Mouse (Mus musculus) megakaryocyte, embryonic 14.5 days (primary cell): ENCODE data around the gene Fhl2. TPM values are rescaled to one million over a fixed set of nuclear protein-coding genes. Genes with fewer than 3 reads are reported as not detected.

ENCODE experiments used
- H3K27me3 ChIP-seq: replicated peaks from 2 replicates; pipeline ENCODE3; 2012; ENCODE audit warnings: inconsistent platforms
- H3K36me3 ChIP-seq: replicated peaks from 2 replicates; pipeline ENCODE3; 2012; ENCODE audit warnings: low read length, inconsistent platforms, mixed read lengths
- H3K4me1 ChIP-seq: 2 replicates; pipeline ENCODE4 v1.6.1; 2012; ENCODE audit warnings: inconsistent platforms
- H3K4me3 ChIP-seq: replicated peaks from 2 replicates; pipeline ENCODE3; 2012; ENCODE audit warnings: moderate library complexity, mild to moderate bottlenecking, inconsistent platforms
- H3K9me3 ChIP-seq: 2 replicates; pipeline ENCODE4 v1.6.1; 2012; ENCODE audit warnings: inconsistent platforms
- FLI1 ChIP-seq: IDR thresholded peaks from 2 replicates; pipeline ENCODE4 v1.6.1; 2012; ENCODE audit warnings: low read length, inconsistent platforms, mixed read lengths
- GATA1 ChIP-seq: IDR thresholded peaks from 3 replicates; pipeline ENCODE4 v1.6.1; 2012; ENCODE audit warnings: mixed read lengths, low read length, inconsistent platforms, borderline replicate concordance
- polyA plus RNA-seq: library from polyadenylated mRNA; stranded (reverse); fragments of >175 nt; gene quantifications from 2 replicates; pipeline ENCODE4 v1.2.3, GENCODE M21; 2012; ENCODE audit warnings: low replicate concordance; ENCODE audit not compliant: insufficient read depth

Fhl2 gene
- polyA plus RNA-seq, 1 experiment = 0.56 TPM

- Histone ChIP-seq H3K9me3 (no peaks in the 10 kb centered on the region), H3K27me3 (no peaks in the 10 kb centered on the region), H3K4me3 (no peak overlapping the region), H3K36me3 (peaks cover 15% of the 10 kb centered on the region), H3K4me1 (peaks cover 38% of the 10 kb centered on the region)
- TF ChIP-seq GATA1 (no peak), FLI1 (no peak)
Measured at GRCm38 (mm10) chr1:43094206-43094605, 102.6 kb downstream of the Fhl2 start.

DNA sequence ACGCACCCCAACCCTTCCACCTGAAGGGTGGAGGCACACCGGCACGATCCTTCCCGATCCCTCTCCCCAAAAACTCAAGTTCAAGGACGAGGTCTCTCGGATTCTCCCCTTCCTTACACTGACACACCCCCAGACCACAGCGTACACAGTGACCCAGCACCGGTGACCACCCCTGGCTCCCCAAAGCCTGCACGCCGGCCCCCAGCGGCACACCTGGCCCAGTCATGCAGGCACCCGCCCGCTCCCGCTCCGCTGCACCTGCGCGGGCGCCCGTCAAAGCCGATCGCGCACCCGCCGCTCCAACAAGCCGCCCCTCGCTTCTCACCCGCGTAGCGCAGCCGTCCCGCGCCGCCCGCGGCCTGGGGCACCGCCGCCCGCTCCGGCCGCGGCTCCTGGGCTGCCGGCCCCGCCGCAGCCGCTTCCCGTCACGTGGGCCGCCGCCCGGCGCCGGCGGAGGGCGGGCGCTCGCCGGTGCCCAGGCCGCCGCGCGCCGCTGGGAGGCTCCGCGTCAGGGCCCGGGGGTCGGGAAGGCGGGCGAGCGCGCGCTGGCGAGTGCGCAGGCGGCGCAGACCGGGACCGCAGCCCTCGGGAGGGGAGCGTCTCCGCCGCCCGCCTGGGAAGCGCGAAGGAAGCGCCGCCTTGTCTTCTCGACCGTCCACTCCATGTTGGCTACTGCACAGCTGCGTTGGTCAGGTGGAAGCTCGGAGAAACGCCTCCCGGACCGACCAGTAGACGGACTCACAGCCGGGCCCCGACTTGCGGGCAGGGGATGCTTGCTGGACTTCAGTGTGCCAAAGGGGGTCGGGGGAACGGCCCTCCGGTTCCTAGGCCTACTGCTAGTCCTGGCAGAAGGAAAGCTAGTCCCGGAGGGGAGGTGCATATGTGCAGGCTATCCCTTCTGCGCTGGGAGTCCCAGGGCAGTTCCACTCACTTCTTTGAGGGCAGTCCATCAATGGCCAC is 104.4 kb downstream of the Fhl2 start:
- H3K36me3 ChIP-seq = peaks cover 25% of the 10 kb centered on the region
- peaks cover 36% of the 10 kb centered on the region for H3K4me1 ChIP-seq
- H3K9me3 ChIP-seq = no peaks in the 10 kb centered on the region
- TF ChIP-seq GATA1 (no peak), FLI1 (no peak)
- H3K27me3 ChIP-seq = no peaks in the 10 kb centered on the region
- peak overlapping the region; percentile 97 for H3K4me3 ChIP-seq

GRCm38 (mm10) chr1:43091306-43092055 is 105.3 kb downstream of the Fhl2 start:
- peaks cover 28% of the 10 kb centered on the region for H3K4me1 ChIP-seq
- no peaks in the 10 kb centered on the region for H3K9me3 ChIP-seq
- no peaks in the 10 kb centered on the region for H3K27me3 ChIP-seq
- H3K36me3 ChIP-seq = peaks cover 26% of the 10 kb centered on the region
- TF ChIP-seq GATA1 (no peak), FLI1 (no peak)
- peak overlapping the region; percentile 97 for H3K4me3 ChIP-seq

GRCm38 (mm10) chr1:43090418-43090817 is 106.4 kb downstream of the Fhl2 start:
- H3K9me3 ChIP-seq = 0 out of 2 replicates have a peak, but pooled peaks cover 2% of the 10 kb centered on the region
- TF ChIP-seq FLI1 (no peak), GATA1 (no peak)
- no peak overlapping the region for H3K4me3 ChIP-seq
- peaks cover 24% of the 10 kb centered on the region for H3K36me3 ChIP-seq
- no peaks in the 10 kb centered on the region for H3K27me3 ChIP-seq
- H3K4me1 ChIP-seq = peaks cover 28% of the 10 kb centered on the region

DNA sequence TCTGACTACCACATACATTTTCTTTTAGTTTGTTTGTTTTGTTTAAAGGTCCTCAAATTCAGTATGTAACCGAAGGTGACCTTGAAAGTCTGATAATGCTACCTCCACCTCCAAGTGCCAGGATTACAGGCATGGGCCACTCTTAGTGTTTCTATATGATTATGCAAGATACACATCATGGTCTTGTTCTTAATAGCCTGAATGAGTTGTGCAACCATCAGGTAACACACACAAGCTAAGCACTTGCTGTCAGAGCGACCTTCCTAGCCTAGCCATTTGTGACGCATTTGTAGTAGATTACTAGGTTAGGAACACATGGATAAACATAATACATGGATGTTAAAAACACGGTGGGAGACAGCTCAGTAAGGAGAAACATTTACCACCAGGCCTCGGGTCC is 113.8 kb downstream of the Fhl2 start:
- Histone ChIP-seq H3K4me1 (peaks cover 9% of the 10 kb centered on the region), H3K9me3 (peaks cover 8% of the 10 kb centered on the region; the same call in 1 of the 2 replicates), H3K27me3 (no peaks in the 10 kb centered on the region), H3K36me3 (peaks cover 23% of the 10 kb centered on the region), H3K4me3 (no peak overlapping the region)
- TF ChIP-seq FLI1 = no peak
- no peak for TF ChIP-seq GATA1

GRCm38 (mm10) chr1:43078124-43078523 is 118.7 kb downstream of the Fhl2 start:
- TF ChIP-seq FLI1 = no peak
- no peak for TF ChIP-seq GATA1
- peaks cover 44% of the 10 kb centered on the region for H3K36me3 ChIP-seq
- no peaks in the 10 kb centered on the region for H3K27me3 ChIP-seq
- H3K4me3 ChIP-seq = no peak overlapping the region
- H3K4me1 ChIP-seq = peaks cover 19% of the 10 kb centered on the region
- H3K9me3 ChIP-seq = no peaks in the 10 kb centered on the region

DNA sequence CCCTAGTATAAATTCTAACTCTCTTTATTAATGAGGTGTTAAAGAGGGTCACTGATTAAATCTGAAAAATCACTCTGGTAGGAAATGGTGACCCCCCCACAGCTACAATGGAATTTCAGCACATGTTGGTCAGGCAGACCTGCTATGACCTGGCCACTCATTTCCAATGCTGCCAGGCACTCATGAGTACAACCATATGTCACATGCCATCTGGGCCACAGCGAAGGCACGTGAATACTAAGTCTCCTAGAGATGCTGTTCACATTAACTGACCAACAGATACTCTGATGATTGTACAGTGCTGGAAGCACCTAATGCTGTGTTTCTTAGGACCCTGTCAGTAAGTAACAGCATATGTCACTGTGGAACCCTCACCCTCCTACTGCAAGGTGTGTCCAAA is 122.0 kb downstream of the Fhl2 start:
- H3K4me3 ChIP-seq = no peak overlapping the region
- TF ChIP-seq FLI1 (no peak), GATA1 (no peak)
- no peaks in the 10 kb centered on the region for H3K9me3 ChIP-seq
- peaks cover 71% of the 10 kb centered on the region for H3K36me3 ChIP-seq
- H3K4me1 ChIP-seq = peaks cover 26% of the 10 kb centered on the region
- H3K27me3 ChIP-seq = no peaks in the 10 kb centered on the region

Other genes starting within 250 kb of the Fhl2 start
- gene Gpr45, start 244.1 kb downstream of the Fhl2 start, polyA plus RNA-seq = 0.17 TPM in 1 of 2 replicates, not detected in the other
- gene Tgfbrap1, start 98.3 kb downstream of the Fhl2 start, polyA plus RNA-seq = 3.3 and 4.6 TPM in 2 replicates
- 1.0 TPM in 1 of 2 replicates, not detected in the other for gene AI597479, start 98.3 kb downstream of the Fhl2 start, polyA plus RNA-seq
- gene Nck2, start 247.6 kb upstream of the Fhl2 start, polyA plus RNA-seq = 106 and 185 TPM in 2 replicates